Mouse (Mus musculus): ENCODE measurements around the gene Ndufaf1.
"Not testable (repeated sequence)": the region's sequence is repeated elsewhere in the genome, so short reads cannot be mapped to it uniquely, and the experiment has no call there.

Ndufaf1 gene

GRCm38 (mm10) chr2:119662220-119663182 lies at the start of gene Ndufaf1:
TSS of gene Ndufaf1 (minus strand) at chr2:119662827.
- CTCF ChIA-PET, result interaction anchor here (0.5 to 1.1 kb wide), 3 partner anchors 11 to 73 kb away, joined by 3 to 12 read pairs (median 5); no protein-coding TSS in a partner anchor

- CTCF ChIA-PET, result no interaction called here
Observed at GRCm38 (mm10) chr2:119710011-119710410, 47.4 kb upstream of the Ndufaf1 start.

- CTCF ChIA-PET, result no interaction called here
Observed at GRCm38 (mm10) chr2:119707676-119708075, 45.0 kb upstream of the Ndufaf1 start.

GRCm38 (mm10) chr2:119703171-119703570 lies 40.5 kb upstream of the Ndufaf1 start:
- CTCF ChIA-PET, result interaction anchor here (0.6 kb wide), 1 partner anchor 733 kb away, joined by 4 read pairs; no protein-coding TSS in a partner anchor

GRCm38 (mm10) chr2:119699962-119700361 lies 37.3 kb upstream of the Ndufaf1 start:
- CTCF ChIA-PET, result no interaction called here

GRCm38 (mm10) chr2:119698472-119698871 lies 35.8 kb upstream of the Ndufaf1 start:
- CTCF ChIA-PET, result interaction anchor here (0.6 kb wide), 1 partner anchor 21 kb away, joined by 3 read pairs; no protein-coding TSS in a partner anchor

GRCm38 (mm10) chr2:119696111-119696510 lies 33.5 kb upstream of the Ndufaf1 start:
- CTCF ChIA-PET, result no interaction called here

GRCm38 (mm10) chr2:119694826-119695225 lies 32.2 kb upstream of the Ndufaf1 start:
- CTCF ChIA-PET, result interaction anchor here (0.6 kb wide), 1 partner anchor 731 kb away, joined by 4 read pairs; no protein-coding TSS in a partner anchor

- CTCF ChIA-PET, result interaction anchor here (0.6 to 0.8 kb wide), 2 partner anchors 40 to 102 kb away, joined by 3 to 4 read pairs; no protein-coding TSS in a partner anchor
Observed at GRCm38 (mm10) chr2:119692003-119692701, 29.5 kb upstream of the Ndufaf1 start.

GRCm38 (mm10) chr2:119683706-119684105 lies 21.1 kb upstream of the Ndufaf1 start:
- CTCF ChIA-PET, result no interaction called here

GRCm38 (mm10) chr2:119675831-119676230 lies 13.2 kb upstream of the Ndufaf1 start:
- CTCF ChIA-PET, result interaction anchor here (0.6 kb wide), 2 partner anchors 118 to 221 kb away, joined by 3 to 5 read pairs; partner anchors contain the start of gene Mga

- CTCF ChIA-PET, result interaction anchor here (0.6 kb wide), 2 partner anchors 118 to 222 kb away, joined by 3 to 5 read pairs; partner anchors contain the start of gene Mga
Observed at GRCm38 (mm10) chr2:119675215-119675784, 12.7 kb upstream of the Ndufaf1 start.

- CTCF ChIA-PET, result no interaction called here
Observed at GRCm38 (mm10) chr2:119674525-119675214, 12.0 kb upstream of the Ndufaf1 start, which contains the start of gene Rtf1. TSS of gene Rtf1 (plus strand) at chr2:119675068.

- CTCF ChIA-PET, result no interaction called here
Observed at GRCm38 (mm10) chr2:119669010-119669409, 6.4 kb upstream of the Ndufaf1 start.

- CTCF ChIA-PET, result not testable (repeated sequence)
Observed at GRCm38 (mm10) chr2:119665744-119666143, 3.1 kb upstream of the Ndufaf1 start.

- CTCF ChIA-PET, result interaction anchor here (0.7 kb wide), 1 partner anchor 649 kb away, joined by 5 read pairs; no protein-coding TSS in a partner anchor
Observed at GRCm38 (mm10) chr2:119644254-119644653, 18.4 kb downstream of the Ndufaf1 start.

- CTCF ChIA-PET, result no interaction called here
Observed at GRCm38 (mm10) chr2:119641214-119641912, 21.3 kb downstream of the Ndufaf1 start.

GRCm38 (mm10) chr2:119636781-119637180 lies 25.8 kb downstream of the Ndufaf1 start:
- CTCF ChIA-PET, result no interaction called here

- CTCF ChIA-PET, result no interaction called here
Observed at GRCm38 (mm10) chr2:119621302-119621701, 41.3 kb downstream of the Ndufaf1 start.

- CTCF ChIA-PET, result interaction anchor here (0.7 kb wide), 1 partner anchor 283 kb away, joined by 3 read pairs; no protein-coding TSS in a partner anchor
Observed at GRCm38 (mm10) chr2:119619002-119619401, 43.6 kb downstream of the Ndufaf1 start.
